Mouse (Mus musculus) hindbrain, embryonic 10.5 days (tissue): ENCODE measurements around the gene Zfp738. TPM values are rescaled to one million over a fixed set of nuclear protein-coding genes. Genes with fewer than 3 reads are reported as not detected.
A peak's percentile ranks its signal among the peaks of the same experiment; 100 is the strongest.

Experiments
- DNase-seq: peaks from one replicate; pipeline ENCODE4 v3.0.0-alpha.2; 2017; ENCODE audit warnings: low spot score
- H3K27ac ChIP-seq: fragments of 300-500 bp; sonication (generic); 2 replicates; pipeline ENCODE4 v1.5.1; 2016; ENCODE audit warnings: mild to moderate bottlenecking, moderate library complexity
- H3K27me3 ChIP-seq: fragments of 300-500 bp; sonication (generic); 2 replicates; pipeline ENCODE4 v1.6.1; 2016; ENCODE audit warnings: mild to moderate bottlenecking; ENCODE audit not compliant: poor library complexity, insufficient read depth, severe bottlenecking
- H3K36me3 ChIP-seq: fragments of 300-500 bp; sonication (generic); 2 replicates; pipeline ENCODE4 v1.6.1; 2016; ENCODE audit warnings: mild to moderate bottlenecking, moderate library complexity
- H3K4me1 ChIP-seq: fragments of 300-500 bp; sonication (generic); replicated peaks from 2 replicates; pipeline ENCODE4 v1.6.1; 2016; ENCODE audit warnings: mild to moderate bottlenecking
- H3K4me3 ChIP-seq: fragments of 300-500 bp; sonication (generic); 2 replicates; pipeline ENCODE4 v1.5.1; 2016; ENCODE audit warnings: mild to moderate bottlenecking, moderate library complexity
- H3K9me3 ChIP-seq: fragments of 300-500 bp; sonication (generic); 2 replicates; pipeline ENCODE4 v1.6.1; 2016; ENCODE audit warnings: mild to moderate bottlenecking, moderate library complexity
- WGBS: fragments of 180-500 bp; shearing (Covaris S2); methylation state at CpG from one replicate; pipeline ENCODE4 v1.1.7; 2016; 5-methylcytosine and 5-hydroxymethylcytosine counted together
- polyA plus RNA-seq: library from polyadenylated mRNA; unstranded; fragments of >200 nt; fragmentation: Nextera tagmentation; extraction: Ambion mirVana; gene quantifications from 2 replicates; pipeline ENCODE4 v1.2.1, GENCODE M21; 2016

Gene Zfp738
- polyA plus RNA-seq, 1 experiment from 2014 or later = 11.8 TPM

DNA sequence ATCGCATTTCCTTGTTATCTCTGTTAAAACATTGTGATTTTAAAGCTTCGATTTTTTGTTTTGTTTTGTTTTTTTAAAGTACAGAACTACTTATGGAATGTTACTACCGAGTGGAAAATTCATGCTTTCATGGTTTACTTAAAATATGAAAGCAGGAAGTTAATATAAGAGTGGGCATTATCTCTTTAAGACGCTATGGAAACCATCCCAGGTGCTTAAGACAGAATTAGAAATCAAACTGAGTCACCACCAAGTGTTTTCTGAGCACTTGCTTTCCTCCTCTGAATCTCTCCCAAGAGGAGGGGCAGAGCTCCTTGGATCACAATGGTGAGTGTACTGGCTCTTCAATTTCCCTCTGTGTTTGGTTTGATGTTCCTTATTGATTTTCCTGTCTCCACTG is 76.8 kb downstream of the Zfp738 start:
- Histone ChIP-seq H3K27me3 (no peaks in the 10 kb centered on the region), H3K4me3 (no peak overlapping the region), H3K27ac (no peak overlapping the region), H3K36me3 (peaks cover 6% of the 10 kb centered on the region; the same call in 1 of the 2 replicates), H3K9me3 (peaks cover 11% of the 10 kb centered on the region), H3K4me1 (peaks cover 8% of the 10 kb centered on the region)
- 90% methylated on average over 4 of the region's 4 CpGs for WGBS
- no peak for DNase-seq

DNA sequence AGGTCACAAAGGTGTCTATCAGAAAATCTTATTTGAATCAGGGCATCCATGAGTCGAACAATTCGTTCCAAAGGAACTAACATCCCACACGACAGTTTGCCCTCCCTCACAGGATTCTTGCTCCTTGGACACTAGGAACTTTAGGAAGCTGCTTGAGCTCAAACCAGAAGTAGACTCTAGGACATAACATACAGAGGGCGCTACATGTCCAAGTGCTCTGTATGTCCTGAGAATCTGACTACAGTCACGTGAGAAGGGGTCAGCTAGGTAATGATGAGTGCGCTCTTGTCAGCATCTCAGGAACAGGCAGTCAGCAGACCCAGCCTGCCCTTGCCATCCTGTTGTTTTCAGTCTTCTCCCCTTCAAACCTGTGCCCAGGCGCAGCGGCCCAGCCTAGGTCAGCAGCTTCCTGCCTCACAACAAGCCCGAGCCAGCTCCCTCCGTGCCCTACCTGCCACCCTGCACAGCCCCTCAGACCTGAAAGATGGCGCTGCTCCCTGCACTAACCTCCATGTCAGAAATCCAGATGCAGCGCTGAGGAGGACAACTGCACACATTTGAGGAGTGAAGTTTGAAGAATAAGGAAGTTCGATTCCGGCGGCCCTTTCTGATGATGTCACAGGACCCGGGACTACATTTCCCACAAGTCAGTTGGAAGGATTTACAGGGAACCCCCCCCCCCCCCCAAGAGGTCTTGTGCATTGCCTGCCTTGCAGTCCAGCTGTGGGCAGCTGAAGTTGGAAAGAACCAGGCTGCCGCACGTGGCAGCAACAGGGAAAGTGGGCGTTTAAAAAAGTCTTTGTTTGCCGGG is 77.6 kb downstream of the Zfp738 start, which contains the start of gene Zfp729b:
TSS of gene Zfp729b (minus strand) at position 642 of the 811 bp plus-strand sequence.
- 3% methylated on average over 20 of the region's 20 CpGs for WGBS
- H3K27ac ChIP-seq = peak within 1 kb of the TSS; percentile 86
- H3K36me3 ChIP-seq = peaks cover 2% of the 10 kb centered on the region; the same call in 1 of the 2 replicates
- peak within 1 kb of the TSS; percentile 74 for H3K4me3 ChIP-seq
- peaks cover 11% of the 10 kb centered on the region for H3K9me3 ChIP-seq
- no peaks in the 10 kb centered on the region for H3K27me3 ChIP-seq
- DNase-seq = peak; percentile 89
- peaks cover 8% of the 10 kb centered on the region for H3K4me1 ChIP-seq

Other genes with a start within 250 kb of the Zfp738 start
- 5.7 and 7.2 TPM in 2 replicates for gene Zfp874a, start 235.4 kb downstream of the Zfp738 start, polyA plus RNA-seq
- gene Zfp874b, start 202.8 kb downstream of the Zfp738 start, polyA plus RNA-seq = 1.4 and 1.5 TPM in 2 replicates
- 12.9 and 14.2 TPM in 2 replicates for gene Zfp58, start 186.5 kb downstream of the Zfp738 start, polyA plus RNA-seq
- gene Gm26965, start 160.9 kb downstream of the Zfp738 start, polyA plus RNA-seq = not detected in 2 replicates
- 26.5 and 26.6 TPM in 2 replicates for gene Zfp87, start 160.9 kb downstream of the Zfp738 start, polyA plus RNA-seq
- 15.1 and 15.4 TPM in 2 replicates for gene Zfp748, start 133.2 kb downstream of the Zfp738 start, polyA plus RNA-seq
- 2.2 and 3.5 TPM in 2 replicates for gene Zfp729b, start 77.4 kb downstream of the Zfp738 start, polyA plus RNA-seq
- not detected in 2 replicates for gene Gm49345, start 49.3 kb downstream of the Zfp738 start, polyA plus RNA-seq
- gene Zfp729a, start 49.3 kb downstream of the Zfp738 start, polyA plus RNA-seq = 1.5 and 2.2 TPM in 2 replicates
- 5.0 and 6.0 TPM in 2 replicates for gene Zfp65, start 42.1 kb upstream of the Zfp738 start, polyA plus RNA-seq
- 4.5 and 4.6 TPM in 2 replicates for gene Zfp85, start 68.2 kb upstream of the Zfp738 start, polyA plus RNA-seq
- 2.1 and 3.0 TPM in 2 replicates for gene Zfp493, start 92.6 kb upstream of the Zfp738 start, polyA plus RNA-seq
- gene Zfp273, start 126.7 kb upstream of the Zfp738 start, polyA plus RNA-seq = 5.4 and 6.4 TPM in 2 replicates
- gene Gm10037, start 144.0 kb upstream of the Zfp738 start, polyA plus RNA-seq = 1.6 and 2.2 TPM in 2 replicates
- gene BC048507, start 176.3 kb upstream of the Zfp738 start, polyA plus RNA-seq = not detected in 2 replicates